Mouse (Mus musculus): ENCODE data around the gene Tnfrsf9. TPM values are rescaled to one million over a fixed set of nuclear protein-coding genes. Genes with fewer than 3 reads are reported as not detected.

Tnfrsf9 gene
- polyA plus RNA-seq (2014; fragmentation: Nextera tagmentation; extraction: Ambion mirVana): 0.11 TPM in 1 of 2 replicates, not detected in the other

DNA sequence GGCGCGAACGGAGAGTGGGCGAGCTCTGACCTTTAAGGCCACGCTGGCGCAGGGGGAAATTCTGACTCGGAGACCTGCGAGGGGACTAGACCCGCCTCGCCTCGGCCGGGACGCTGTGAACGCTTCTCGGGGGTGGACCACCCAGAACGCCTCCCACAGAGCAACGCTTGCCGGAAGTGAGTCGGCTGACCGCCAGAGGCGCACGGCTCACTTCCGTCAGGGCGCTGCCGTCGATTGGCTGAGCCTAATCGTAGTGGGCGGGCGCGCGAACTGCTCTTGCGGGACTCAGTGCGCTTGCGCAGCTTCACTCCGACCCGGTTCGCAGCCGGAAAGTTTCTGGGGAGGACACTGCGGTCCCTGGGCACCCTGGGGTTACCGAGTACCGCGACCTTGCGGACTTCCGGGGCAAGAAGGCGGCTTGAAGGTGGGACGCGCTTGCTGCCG, at the start of gene Tnfrsf9, which contains the start of gene Park7:
Gene Tnfrsf9, plus strand, starts transcription at position 273 of the 444 bp plus-strand sequence.
Gene Park7, minus strand, starts transcription at position 148 of the 444 bp plus-strand sequence.
- H3K27me3 ChIP-seq (replicated peaks; ENCODE audit: control insufficient read depth, insufficient read depth, low read length): no peaks in the 10 kb centered on the region
- peak; percentile 86 for ATAC-seq
- H3K9me3 ChIP-seq (replicated peaks; ENCODE audit: control insufficient read depth, low read length): no peaks in the 10 kb centered on the region
- peak within 1 kb of the TSS; percentile 80 for H3K9ac ChIP-seq (ENCODE audit: low read length)
- peak; percentile 98 for DNase-seq (ENCODE audit: low spot score)
- peak within 1 kb of the TSS; percentile 66 for H3K4me3 ChIP-seq (ENCODE audit: low read depth, low read length)
- peaks cover 11% of the 10 kb centered on the region for H3K4me1 ChIP-seq (ENCODE audit: control insufficient read depth, insufficient read depth, low read length)
- no peaks in the 10 kb centered on the region for H3K36me3 ChIP-seq (ENCODE audit: control insufficient read depth, insufficient read depth, low read length)
- WGBS: under 1% methylated on average over 48 of the region's 48 CpGs
- H3K4me2 ChIP-seq (ENCODE audit: low read length): peak within 1 kb of the TSS; percentile 57
- peak within 1 kb of the TSS; percentile 60; the same call in 1 of the 2 replicates for H3K27ac ChIP-seq (ENCODE audit: low read depth, low read length)

DNA sequence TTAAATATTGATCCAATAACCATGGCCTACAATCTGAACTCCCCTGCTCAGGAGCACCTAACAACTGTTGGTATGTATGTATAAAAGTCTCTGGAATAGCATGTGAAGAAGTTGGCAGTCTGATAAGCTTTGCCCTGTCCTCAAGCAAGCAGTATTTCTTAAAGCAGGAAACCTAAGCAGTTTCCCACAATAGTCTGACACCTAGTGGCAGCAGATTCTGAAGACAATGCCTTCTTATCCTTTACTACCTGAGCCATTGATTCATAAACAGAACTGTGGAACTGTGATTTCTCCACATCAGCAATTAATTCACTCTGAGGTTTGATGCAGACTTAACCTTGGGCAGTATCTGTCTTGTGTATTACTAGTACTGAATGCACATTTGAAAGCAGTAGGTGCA, 49.0 kb upstream of the Tnfrsf9 start:
- Histone ChIP-seq H3K27me3 (replicated peaks; ENCODE audit: control insufficient read depth, insufficient read depth, low read length) (no peaks in the 10 kb centered on the region), H3K36me3 (ENCODE audit: control insufficient read depth, insufficient read depth, low read length) (peaks cover 21% of the 10 kb centered on the region), H3K9ac (ENCODE audit: low read length) (no peak overlapping the region), H3K9me3 (replicated peaks; ENCODE audit: control insufficient read depth, low read length) (no peaks in the 10 kb centered on the region), H3K4me2 (ENCODE audit: low read length) (no peak overlapping the region), H3K4me3 (ENCODE audit: low read depth, low read length) (no peak overlapping the region), H3K4me1 (ENCODE audit: control insufficient read depth, insufficient read depth, low read length) (no peaks in the 10 kb centered on the region), H3K27ac (ENCODE audit: low read depth, low read length) (no peak overlapping the region)
- peak; percentile 67 for DNase-seq (ENCODE audit: low spot score)
- no peak for ATAC-seq

DNA sequence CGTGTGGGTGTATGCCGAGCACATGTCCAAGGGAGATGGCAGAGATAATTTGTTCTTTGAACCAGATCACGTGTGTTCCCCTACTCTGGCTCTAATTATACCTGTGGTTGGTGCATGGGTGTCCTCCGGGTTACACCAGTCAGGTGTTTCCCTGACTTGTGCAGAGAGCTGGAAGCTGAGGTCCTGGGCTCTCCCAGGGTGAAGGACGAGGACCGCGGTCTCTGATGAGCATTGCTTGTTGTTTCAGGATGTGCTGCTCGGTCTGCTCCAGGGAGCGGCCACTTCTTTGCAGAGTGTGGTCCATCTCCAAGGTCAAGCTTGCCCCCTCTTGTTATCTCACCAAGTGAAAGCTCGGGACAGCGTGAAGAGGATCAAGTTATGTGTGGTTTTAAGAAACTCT, 48.3 kb upstream of the Tnfrsf9 start:
- Histone ChIP-seq H3K27ac (ENCODE audit: low read depth, low read length) (no peak overlapping the region), H3K4me2 (ENCODE audit: low read length) (no peak overlapping the region), H3K36me3 (ENCODE audit: control insufficient read depth, insufficient read depth, low read length) (peaks cover 21% of the 10 kb centered on the region), H3K9ac (ENCODE audit: low read length) (no peak overlapping the region), H3K27me3 (replicated peaks; ENCODE audit: control insufficient read depth, insufficient read depth, low read length) (no peaks in the 10 kb centered on the region), H3K9me3 (replicated peaks; ENCODE audit: control insufficient read depth, low read length) (no peaks in the 10 kb centered on the region), H3K4me1 (ENCODE audit: control insufficient read depth, insufficient read depth, low read length) (no peaks in the 10 kb centered on the region), H3K4me3 (ENCODE audit: low read depth, low read length) (no peak overlapping the region)
- ATAC-seq: no peak
- 95% methylated on average over 11 of the region's 11 CpGs for WGBS
- DNase-seq (ENCODE audit: low spot score): no peak

GRCm38 (mm10) chr4:150866494-150866893, 47.9 kb upstream of the Tnfrsf9 start:
- Histone ChIP-seq H3K9ac (ENCODE audit: low read length) (no peak overlapping the region), H3K27me3 (replicated peaks; ENCODE audit: control insufficient read depth, insufficient read depth, low read length) (no peaks in the 10 kb centered on the region), H3K27ac (ENCODE audit: low read depth, low read length) (no peak overlapping the region), H3K9me3 (replicated peaks; ENCODE audit: control insufficient read depth, low read length) (no peaks in the 10 kb centered on the region), H3K4me3 (ENCODE audit: low read depth, low read length) (no peak overlapping the region), H3K36me3 (ENCODE audit: control insufficient read depth, insufficient read depth, low read length) (peaks cover 21% of the 10 kb centered on the region), H3K4me2 (ENCODE audit: low read length) (no peak overlapping the region), H3K4me1 (ENCODE audit: control insufficient read depth, insufficient read depth, low read length) (no peaks in the 10 kb centered on the region)
- whole genome bisulfite sequencing: 96% methylated on average over 12 of the region's 12 CpGs
- DNase-seq (ENCODE audit: low spot score): no peak
- ATAC-seq: no peak

DNA sequence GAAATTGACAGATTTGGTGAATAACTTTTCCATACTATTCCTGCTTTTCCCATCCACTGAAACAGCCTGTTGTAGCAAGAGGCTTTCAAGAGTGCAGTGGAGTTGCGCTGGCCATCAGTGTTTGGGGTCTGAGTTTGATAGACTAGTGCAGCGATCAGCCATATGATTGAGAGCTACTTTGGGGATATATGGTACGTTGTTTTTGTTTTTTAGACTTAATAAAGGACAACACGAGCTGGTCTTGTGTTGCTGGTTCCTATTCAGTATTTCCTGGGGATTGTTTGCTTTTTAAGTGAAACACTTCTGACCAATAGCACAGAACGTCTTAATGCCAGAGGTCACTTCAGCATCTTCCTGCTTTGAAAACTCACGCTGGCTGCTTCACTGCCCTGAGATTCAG, 46.2 kb upstream of the Tnfrsf9 start:
- ATAC-seq (no peak), DNase-seq (ENCODE audit: low spot score) (no peak)
- H3K4me3 ChIP-seq (ENCODE audit: low read depth, low read length): no peak overlapping the region
- 89% methylated on average over 6 of the region's 6 CpGs for WGBS
- H3K4me2 ChIP-seq (ENCODE audit: low read length): no peak overlapping the region
- H3K4me1 ChIP-seq (ENCODE audit: control insufficient read depth, insufficient read depth, low read length): no peaks in the 10 kb centered on the region; the same call in 1 of the 2 replicates
- no peak overlapping the region for H3K9ac ChIP-seq (ENCODE audit: low read length)
- no peaks in the 10 kb centered on the region for H3K27me3 ChIP-seq (replicated peaks; ENCODE audit: control insufficient read depth, insufficient read depth, low read length)
- peaks cover 21% of the 10 kb centered on the region for H3K36me3 ChIP-seq (ENCODE audit: control insufficient read depth, insufficient read depth, low read length)
- no peak overlapping the region for H3K27ac ChIP-seq (ENCODE audit: low read depth, low read length)
- no peaks in the 10 kb centered on the region for H3K9me3 ChIP-seq (replicated peaks; ENCODE audit: control insufficient read depth, low read length)

DNA sequence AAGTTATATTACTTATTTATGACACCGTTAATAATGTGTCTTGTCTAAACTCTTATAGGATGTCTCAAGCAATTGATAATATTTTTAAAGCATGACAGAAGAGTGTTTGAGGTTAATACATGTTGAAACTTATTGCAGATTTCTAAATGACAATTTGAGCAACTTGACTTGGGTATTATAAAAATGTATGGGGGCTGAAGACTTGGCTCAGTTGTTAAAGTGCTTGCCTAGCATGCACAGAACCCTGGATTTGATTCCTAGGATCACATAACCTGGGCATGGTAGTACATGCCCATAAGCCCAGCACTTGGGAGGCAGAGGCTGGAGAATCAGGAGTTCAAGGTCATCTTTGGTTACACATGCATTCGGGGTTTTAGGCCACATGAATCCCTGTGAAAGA, 45.5 kb upstream of the Tnfrsf9 start:
- H3K36me3 ChIP-seq (ENCODE audit: control insufficient read depth, insufficient read depth, low read length): peaks cover 21% of the 10 kb centered on the region
- H3K9ac ChIP-seq (ENCODE audit: low read length): no peak overlapping the region
- no peaks in the 10 kb centered on the region for H3K27me3 ChIP-seq (replicated peaks; ENCODE audit: control insufficient read depth, insufficient read depth, low read length)
- no peaks in the 10 kb centered on the region; the same call in 1 of the 2 replicates for H3K4me1 ChIP-seq (ENCODE audit: control insufficient read depth, insufficient read depth, low read length)
- ATAC-seq (no peak), DNase-seq (ENCODE audit: low spot score) (no peak)
- WGBS: 84% methylated on average over 2 of the region's 2 CpGs
- H3K27ac ChIP-seq (ENCODE audit: low read depth, low read length): no peak overlapping the region
- H3K9me3 ChIP-seq (replicated peaks; ENCODE audit: control insufficient read depth, low read length): no peaks in the 10 kb centered on the region
- H3K4me2 ChIP-seq (ENCODE audit: low read length): no peak overlapping the region
- no peak overlapping the region for H3K4me3 ChIP-seq (ENCODE audit: low read depth, low read length)

DNA sequence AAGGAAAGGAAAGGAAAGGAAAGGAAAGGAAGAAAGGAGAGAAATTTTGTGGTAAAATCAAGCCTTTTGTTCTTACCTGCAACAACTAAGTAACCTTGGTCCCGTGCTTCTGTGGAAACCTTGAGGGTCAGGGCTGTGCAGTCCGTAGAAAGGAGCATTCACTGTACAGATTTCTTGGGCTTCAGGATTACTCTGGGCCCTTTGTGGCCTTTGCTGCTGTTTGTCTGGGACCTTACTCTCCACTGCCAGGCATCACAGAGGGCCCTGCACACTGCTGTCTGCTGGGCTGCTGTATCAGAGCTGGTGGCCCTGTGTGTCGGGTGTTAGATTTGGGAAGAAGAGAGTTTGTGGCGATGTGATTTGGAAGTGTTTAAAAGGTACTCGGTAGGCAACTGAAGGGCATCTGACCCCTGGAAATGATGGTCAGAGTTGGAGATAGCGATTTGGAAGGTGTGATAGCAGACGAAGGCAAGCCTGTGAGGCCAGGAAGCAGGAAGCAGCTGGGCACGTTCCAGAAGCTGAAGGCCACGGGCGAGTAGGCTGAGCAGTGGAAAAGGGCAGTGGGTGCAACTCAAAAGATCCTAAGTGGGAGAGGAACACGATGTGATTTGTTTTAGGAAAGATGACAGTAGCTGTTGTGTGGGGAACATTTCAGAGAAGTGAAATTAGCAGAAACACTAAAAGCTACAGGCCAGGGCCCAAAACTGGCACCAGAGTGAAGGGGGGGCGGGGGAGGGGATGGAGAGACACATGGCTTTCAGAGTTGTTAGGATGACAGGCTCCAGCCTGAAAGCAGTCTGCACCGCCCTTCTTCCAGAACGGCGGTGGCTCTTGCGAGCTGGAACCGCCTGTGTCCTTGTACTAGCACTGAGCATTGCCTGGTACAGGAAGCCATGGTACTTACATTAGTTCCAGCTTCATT, 44.8 kb upstream of the Tnfrsf9 start:
- no peak for DNase-seq (ENCODE audit: low spot score)
- no peak overlapping the region for H3K9ac ChIP-seq (ENCODE audit: low read length)
- no peaks in the 10 kb centered on the region for H3K9me3 ChIP-seq (replicated peaks; ENCODE audit: control insufficient read depth, low read length)
- no peaks in the 10 kb centered on the region for H3K27me3 ChIP-seq (replicated peaks; ENCODE audit: control insufficient read depth, insufficient read depth, low read length)
- WGBS: 77% methylated on average over 17 of the region's 17 CpGs
- H3K27ac ChIP-seq (ENCODE audit: low read depth, low read length): no peak overlapping the region
- no peak overlapping the region for H3K4me2 ChIP-seq (ENCODE audit: low read length)
- peaks cover 21% of the 10 kb centered on the region for H3K36me3 ChIP-seq (ENCODE audit: control insufficient read depth, insufficient read depth, low read length)
- no peak overlapping the region for H3K4me3 ChIP-seq (ENCODE audit: low read depth, low read length)
- no peaks in the 10 kb centered on the region; the same call in 1 of the 2 replicates for H3K4me1 ChIP-seq (ENCODE audit: control insufficient read depth, insufficient read depth, low read length)
- no peak for ATAC-seq

DNA sequence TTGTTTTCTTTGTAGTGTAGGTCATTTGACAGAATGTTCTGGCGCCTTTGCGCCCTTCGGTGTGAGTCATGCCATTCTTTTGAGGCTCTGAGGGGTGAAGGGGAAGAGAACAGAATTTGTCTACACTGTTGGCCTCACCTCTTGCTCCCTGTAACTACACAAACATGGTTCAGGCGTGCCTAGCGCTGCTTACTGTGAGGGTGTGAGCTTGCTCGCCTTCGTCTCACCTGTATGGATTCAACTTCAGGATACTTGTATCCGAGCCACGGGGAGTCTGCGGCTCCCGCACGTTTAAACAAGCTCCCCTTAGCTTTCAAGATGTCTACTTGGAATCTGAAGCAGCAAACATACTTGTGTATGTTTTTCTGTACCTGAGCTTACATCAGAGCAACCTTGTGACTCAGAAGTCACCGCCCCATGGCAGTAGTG, 43.4 kb upstream of the Tnfrsf9 start:
- H3K9ac ChIP-seq (ENCODE audit: low read length): no peak overlapping the region
- 83% methylated on average over 13 of the region's 13 CpGs for WGBS

More for the DNA sequence above, 43.4 kb upstream of the Tnfrsf9 start:
- Histone ChIP-seq H3K9me3 (replicated peaks; ENCODE audit: control insufficient read depth, low read length) (no peaks in the 10 kb centered on the region), H3K4me3 (ENCODE audit: low read depth, low read length) (no peak overlapping the region), H3K4me1 (ENCODE audit: control insufficient read depth, insufficient read depth, low read length) (no peaks in the 10 kb centered on the region; the same call in 1 of the 2 replicates), H3K27me3 (replicated peaks; ENCODE audit: control insufficient read depth, insufficient read depth, low read length) (no peaks in the 10 kb centered on the region), H3K27ac (ENCODE audit: low read depth, low read length) (no peak overlapping the region), H3K36me3 (ENCODE audit: control insufficient read depth, insufficient read depth, low read length) (peaks cover 19% of the 10 kb centered on the region), H3K4me2 (ENCODE audit: low read length) (no peak overlapping the region)
- no peak for DNase-seq (ENCODE audit: low spot score)
- no peak for ATAC-seq
